Mouse (Mus musculus): ENCODE results near the gene Rho.

Gene Rho

GRCm38 (mm10) chr6:115975606-115976005, 44.1 kb downstream of the Rho start:
- DNase-seq (ENCODE audit: low read depth, low spot score) = no peak

- no peak for DNase-seq (ENCODE audit: low read depth, low spot score)
Observed at GRCm38 (mm10) chr6:115977810-115978209, 46.3 kb downstream of the Rho start.

- no peak for DNase-seq (ENCODE audit: low read depth, low spot score)
Observed at GRCm38 (mm10) chr6:115978596-115978995, 47.0 kb downstream of the Rho start.

- DNase-seq (ENCODE audit: low read depth, low spot score) = no peak
Observed at GRCm38 (mm10) chr6:115982889-115983288, 51.3 kb downstream of the Rho start.

GRCm38 (mm10) chr6:115983306-115984038, 51.9 kb downstream of the Rho start:
- DNase-seq (ENCODE audit: low read depth, low spot score) = no peak

GRCm38 (mm10) chr6:115984580-115984979, 53.0 kb downstream of the Rho start:
- no peak for DNase-seq (ENCODE audit: low read depth, low spot score)

GRCm38 (mm10) chr6:115985622-115986021, 54.1 kb downstream of the Rho start:
- no peak for DNase-seq (ENCODE audit: low read depth, low spot score)

- DNase-seq (ENCODE audit: low read depth, low spot score) = no peak
Observed at GRCm38 (mm10) chr6:115986472-115987095, 55.0 kb downstream of the Rho start.

GRCm38 (mm10) chr6:115987096-115987747, 55.7 kb downstream of the Rho start:
- DNase-seq (ENCODE audit: low read depth, low spot score) = no peak

GRCm38 (mm10) chr6:115989032-115989431, 57.5 kb downstream of the Rho start:
- no peak for DNase-seq (ENCODE audit: low read depth, low spot score)

- no peak for DNase-seq (ENCODE audit: low read depth, low spot score)
Observed at GRCm38 (mm10) chr6:115989607-115990006, 58.1 kb downstream of the Rho start.

Measured in retina, adult 2 months (tissue).